Mouse (Mus musculus): Measurements from ENCODE around the gene Tnfaip2. TPM values are rescaled to one million over a fixed set of nuclear protein-coding genes. Genes with fewer than 3 reads are reported as not detected.

The Tnfaip2 gene
- polyA plus RNA-seq, 1 experiment, result 11.3 TPM

DNA sequence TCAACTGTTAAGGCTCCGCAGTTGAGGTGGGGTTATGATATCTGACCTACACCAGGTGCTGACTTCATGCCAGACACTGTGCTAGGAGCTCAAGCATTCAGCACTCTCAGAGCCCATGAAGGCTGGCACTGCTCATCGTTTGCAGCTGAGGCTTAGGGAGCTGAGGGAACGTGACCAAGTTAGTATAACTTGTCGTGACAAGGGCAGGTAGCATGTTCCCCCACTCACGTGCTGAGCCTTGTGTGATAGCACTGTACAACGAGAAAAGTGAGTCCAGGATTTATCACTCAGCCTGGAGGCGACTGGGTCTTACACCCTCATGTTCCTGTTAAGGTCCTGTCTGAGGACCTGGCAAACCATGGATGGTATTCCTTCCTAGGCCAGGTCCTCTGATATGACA lies 9.3 kb downstream of the Tnfaip2 start:
- peaks cover 84% of the 10 kb centered on the region for H3K36me3 ChIP-seq (replicated peaks; ENCODE audit: low read length)
- TF ChIP-seq FLI1 (IDR thresholded peaks at IDR 0.05; ENCODE audit: low read length), result no peak
- TF ChIP-seq GATA1 (IDR thresholded peaks at IDR 0.05; ENCODE audit: borderline replicate concordance, low read length), result no peak
- no peak overlapping the region for H3K4me3 ChIP-seq (replicated peaks)
- H3K9me3 ChIP-seq, result no peaks in the 10 kb centered on the region
- H3K4me1 ChIP-seq, result peaks cover 62% of the 10 kb centered on the region
- peaks cover 75% of the 10 kb centered on the region for H3K27me3 ChIP-seq (replicated peaks)

GRCm38 (mm10) chr12:111454021-111454420 lies 11.8 kb downstream of the Tnfaip2 start:
- Histone ChIP-seq H3K4me3 (replicated peaks) (no peak overlapping the region), H3K36me3 (replicated peaks; ENCODE audit: low read length) (peaks cover 60% of the 10 kb centered on the region), H3K4me1 (peaks cover 60% of the 10 kb centered on the region), H3K27me3 (replicated peaks) (peaks cover 83% of the 10 kb centered on the region), H3K9me3 (no peaks in the 10 kb centered on the region)
- no peak for TF ChIP-seq GATA1 (IDR thresholded peaks at IDR 0.05; ENCODE audit: borderline replicate concordance, low read length)
- no peak for TF ChIP-seq FLI1 (IDR thresholded peaks at IDR 0.05; ENCODE audit: low read length)

GRCm38 (mm10) chr12:111454543-111455280 lies 12.4 kb downstream of the Tnfaip2 start:
- Histone ChIP-seq H3K27me3 (replicated peaks) (peaks cover 82% of the 10 kb centered on the region), H3K4me1 (peaks cover 60% of the 10 kb centered on the region), H3K4me3 (replicated peaks) (no peak overlapping the region), H3K36me3 (replicated peaks; ENCODE audit: low read length) (peaks cover 53% of the 10 kb centered on the region), H3K9me3 (no peaks in the 10 kb centered on the region)
- TF ChIP-seq GATA1 (IDR thresholded peaks at IDR 0.05; ENCODE audit: borderline replicate concordance, low read length) (no peak), FLI1 (IDR thresholded peaks at IDR 0.05; ENCODE audit: low read length) (no peak)

DNA sequence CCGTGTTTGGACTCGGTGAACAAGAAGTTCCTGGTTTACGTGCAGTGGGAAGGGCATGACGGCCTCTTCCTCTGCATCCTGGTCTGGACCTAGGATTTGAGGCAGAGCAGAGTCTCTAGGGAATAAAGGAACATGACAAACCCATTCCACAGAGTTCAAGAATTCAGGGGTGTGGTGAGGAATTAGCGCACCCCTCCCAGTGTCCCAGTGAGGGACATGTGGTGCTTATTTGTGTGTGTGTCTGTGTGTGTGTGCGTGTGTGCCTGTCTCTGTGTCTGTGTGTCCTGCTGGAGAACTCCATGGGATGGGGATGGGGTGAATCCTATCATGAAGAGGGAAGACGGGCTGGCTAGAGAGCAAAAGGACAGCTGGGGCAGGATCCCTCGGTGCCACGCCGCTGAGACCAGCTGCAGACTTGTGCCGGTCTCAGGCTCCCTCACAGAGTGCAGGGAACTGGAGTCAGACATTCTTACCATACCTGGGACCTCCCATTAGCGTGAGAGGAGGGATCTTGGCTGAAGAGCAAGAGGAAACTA lies 13.1 kb downstream of the Tnfaip2 start:
- peaks cover 46% of the 10 kb centered on the region for H3K36me3 ChIP-seq (replicated peaks; ENCODE audit: low read length)
- peaks cover 60% of the 10 kb centered on the region for H3K4me1 ChIP-seq
- no peak overlapping the region for H3K4me3 ChIP-seq (replicated peaks)

GRCm38 (mm10) chr12:111455860-111456259 lies 13.6 kb downstream of the Tnfaip2 start:
- peaks cover 63% of the 10 kb centered on the region for H3K4me1 ChIP-seq
- H3K9me3 ChIP-seq, result no peaks in the 10 kb centered on the region
- TF ChIP-seq FLI1 (IDR thresholded peaks at IDR 0.05; ENCODE audit: low read length) (no peak), GATA1 (IDR thresholded peaks at IDR 0.05; ENCODE audit: borderline replicate concordance, low read length) (no peak)
- no peak overlapping the region for H3K4me3 ChIP-seq (replicated peaks)
- peaks cover 41% of the 10 kb centered on the region for H3K36me3 ChIP-seq (replicated peaks; ENCODE audit: low read length)
- peaks cover 77% of the 10 kb centered on the region for H3K27me3 ChIP-seq (replicated peaks)

More for the DNA sequence above, 13.1 kb downstream of the Tnfaip2 start:
- TF ChIP-seq GATA1 (IDR thresholded peaks at IDR 0.05; ENCODE audit: borderline replicate concordance, low read length) (no peak), FLI1 (IDR thresholded peaks at IDR 0.05; ENCODE audit: low read length) (no peak)
- no peaks in the 10 kb centered on the region for H3K9me3 ChIP-seq
- H3K27me3 ChIP-seq (replicated peaks), result peaks cover 79% of the 10 kb centered on the region

DNA sequence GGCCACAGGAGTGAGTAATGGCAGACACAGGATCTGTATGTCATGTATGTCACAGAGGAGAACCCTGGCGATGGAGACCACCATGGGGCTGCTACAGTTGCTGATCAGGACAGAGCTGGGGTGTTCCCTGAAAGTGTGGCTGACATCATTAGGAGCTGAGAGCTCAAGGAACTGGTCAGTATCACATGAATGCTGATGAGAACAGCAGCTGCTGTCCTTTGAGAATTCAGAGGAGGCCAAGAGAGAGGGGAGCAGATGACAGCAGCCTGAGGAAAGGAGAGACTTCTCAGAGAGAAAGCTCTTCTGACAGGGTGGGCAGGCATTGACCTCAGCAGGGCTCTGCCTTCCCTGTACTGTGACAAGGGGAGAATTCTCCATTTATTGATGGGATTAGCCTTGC lies 15.5 kb downstream of the Tnfaip2 start:
- H3K36me3 ChIP-seq (replicated peaks; ENCODE audit: low read length), result peaks cover 22% of the 10 kb centered on the region
- no peaks in the 10 kb centered on the region for H3K9me3 ChIP-seq
- no peak for TF ChIP-seq GATA1 (IDR thresholded peaks at IDR 0.05; ENCODE audit: borderline replicate concordance, low read length)
- TF ChIP-seq FLI1 (IDR thresholded peaks at IDR 0.05; ENCODE audit: low read length), result no peak
- peaks cover 82% of the 10 kb centered on the region for H3K4me1 ChIP-seq
- no peak overlapping the region for H3K4me3 ChIP-seq (replicated peaks)
- peaks cover 66% of the 10 kb centered on the region for H3K27me3 ChIP-seq (replicated peaks)

DNA sequence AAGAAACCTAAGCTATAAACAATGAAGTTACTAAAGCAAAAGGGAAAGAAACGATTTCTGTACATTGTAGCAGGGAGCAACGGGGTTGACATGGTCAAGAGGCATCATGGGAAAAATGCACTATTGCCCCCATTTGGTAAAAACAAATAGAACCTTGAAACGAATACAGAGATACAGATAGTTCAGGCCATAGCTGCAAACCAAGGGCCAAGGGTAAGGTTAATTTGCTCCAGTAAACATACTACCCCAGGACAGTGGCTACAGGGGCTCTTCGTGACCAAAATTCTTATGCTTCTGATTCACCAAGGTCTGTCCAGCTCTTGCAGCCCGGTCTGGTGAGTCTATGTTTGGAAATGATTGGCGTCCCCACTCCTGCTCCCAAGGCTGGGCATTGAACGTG lies 21.3 kb downstream of the Tnfaip2 start:
- H3K4me1 ChIP-seq, result peaks cover 69% of the 10 kb centered on the region
- peaks cover 44% of the 10 kb centered on the region for H3K27me3 ChIP-seq (replicated peaks)
- H3K36me3 ChIP-seq (replicated peaks; ENCODE audit: low read length), result no peaks in the 10 kb centered on the region
- no peak overlapping the region for H3K4me3 ChIP-seq (replicated peaks)
- H3K9me3 ChIP-seq, result no peaks in the 10 kb centered on the region
- TF ChIP-seq FLI1 (IDR thresholded peaks at IDR 0.05; ENCODE audit: low read length) (no peak), GATA1 (IDR thresholded peaks at IDR 0.05; ENCODE audit: borderline replicate concordance, low read length) (no peak)

- TF ChIP-seq GATA1 (IDR thresholded peaks at IDR 0.05; ENCODE audit: borderline replicate concordance, low read length) (no peak), FLI1 (IDR thresholded peaks at IDR 0.05; ENCODE audit: low read length) (no peak)
- Histone ChIP-seq H3K9me3 (no peaks in the 10 kb centered on the region), H3K27me3 (replicated peaks) (peaks cover 43% of the 10 kb centered on the region), H3K4me1 (peaks cover 54% of the 10 kb centered on the region), H3K36me3 (replicated peaks; ENCODE audit: low read length) (no peaks in the 10 kb centered on the region), H3K4me3 (replicated peaks) (peak overlapping the region; percentile 81)
These were observed 24.1 kb downstream of the Tnfaip2 start for GRCm38 (mm10) chr12:111466369-111466768.

GRCm38 (mm10) chr12:111468206-111468605 lies 25.9 kb downstream of the Tnfaip2 start:
- Histone ChIP-seq H3K4me1 (peaks cover 39% of the 10 kb centered on the region), H3K9me3 (no peaks in the 10 kb centered on the region), H3K27me3 (replicated peaks) (peaks cover 54% of the 10 kb centered on the region), H3K4me3 (replicated peaks) (no peak overlapping the region), H3K36me3 (replicated peaks; ENCODE audit: low read length) (no peaks in the 10 kb centered on the region)
- TF ChIP-seq GATA1 (IDR thresholded peaks at IDR 0.05; ENCODE audit: borderline replicate concordance, low read length) (no peak), FLI1 (IDR thresholded peaks at IDR 0.05; ENCODE audit: low read length) (no peak)

DNA sequence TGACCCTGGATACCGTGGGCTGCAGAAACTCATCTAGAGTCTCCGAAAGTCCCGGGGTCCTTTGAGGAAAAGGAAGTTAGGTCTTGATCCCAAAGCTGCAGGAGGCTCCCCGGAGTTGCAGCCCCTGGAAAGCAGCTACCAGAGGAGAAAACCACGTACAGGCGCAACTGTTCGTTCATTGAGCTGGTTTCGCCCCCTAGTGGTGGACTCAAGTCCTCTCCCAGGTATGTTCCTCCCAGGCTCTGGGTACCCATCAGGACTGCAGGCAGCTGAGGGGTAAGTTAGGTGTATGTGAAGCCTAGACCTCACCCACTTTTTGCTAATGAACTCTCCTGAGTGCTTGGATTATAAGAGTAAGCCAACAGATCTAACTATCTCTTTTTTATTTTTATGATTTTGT lies 27.2 kb downstream of the Tnfaip2 start:
- no peak for TF ChIP-seq FLI1 (IDR thresholded peaks at IDR 0.05; ENCODE audit: low read length)
- TF ChIP-seq GATA1 (IDR thresholded peaks at IDR 0.05; ENCODE audit: borderline replicate concordance, low read length), result no peak
- Histone ChIP-seq H3K4me1 (peaks cover 32% of the 10 kb centered on the region), H3K27me3 (replicated peaks) (peaks cover 58% of the 10 kb centered on the region), H3K4me3 (replicated peaks) (no peak overlapping the region), H3K9me3 (no peaks in the 10 kb centered on the region), H3K36me3 (replicated peaks; ENCODE audit: low read length) (no peaks in the 10 kb centered on the region)
